Mouse (Mus musculus): Measurements from ENCODE around the gene Tead3. TPM values are rescaled to one million over a fixed set of nuclear protein-coding genes. Genes with fewer than 3 reads are reported as not detected.

The Tead3 gene
- polyA plus RNA-seq (2015; fragmentation: Nextera tagmentation; extraction: Ambion mirVana): 2.9 and 3.8 TPM in 2 replicates

DNA sequence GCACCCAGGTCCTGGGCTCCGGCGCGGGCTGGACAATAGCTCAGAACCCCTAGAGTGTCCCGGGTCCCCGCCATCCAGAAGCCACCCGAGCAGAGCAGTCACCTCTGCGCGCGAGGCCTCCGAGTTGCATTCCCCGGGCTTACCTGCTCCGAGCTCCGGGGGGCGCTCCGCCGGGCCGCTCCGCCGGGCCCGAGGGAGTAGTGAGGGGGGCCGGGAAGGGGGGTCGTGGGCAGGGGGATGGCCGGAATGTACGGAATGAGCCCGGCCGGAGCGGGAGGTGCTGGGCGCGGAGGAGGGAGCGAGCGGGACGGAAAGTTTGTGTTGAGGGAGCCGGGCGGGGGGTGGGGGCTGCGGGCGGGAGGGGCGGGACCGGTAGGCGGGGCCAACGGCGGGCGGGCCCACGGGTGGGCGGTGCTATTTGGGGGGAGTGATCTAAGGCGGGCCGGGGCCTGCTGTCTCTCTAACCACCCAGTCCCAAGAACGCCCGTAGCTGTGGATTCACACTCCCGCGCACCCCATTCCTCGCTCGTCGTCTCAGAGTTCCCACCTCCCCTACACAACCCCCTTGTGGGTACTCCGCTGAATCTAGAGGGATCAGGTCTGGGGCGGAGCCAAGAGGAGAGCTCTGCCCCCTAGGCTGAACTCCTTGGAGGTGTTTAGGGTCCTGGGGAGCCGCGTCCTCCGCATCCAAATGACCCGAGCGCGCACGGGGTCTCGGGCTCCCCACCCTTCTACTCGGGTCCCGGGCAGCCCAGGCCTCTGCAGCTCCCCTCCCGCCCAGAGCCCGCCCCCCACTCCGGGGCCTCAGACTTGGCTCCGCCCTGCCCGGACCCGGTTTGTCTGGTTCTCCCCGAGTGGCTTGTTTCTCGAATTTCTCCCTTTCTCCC is at the start of gene Tead3:
Gene Tead3 (minus strand): TSS at position 352 of the 887 bp plus-strand sequence.

GRCm38 (mm10) chr17:28365122-28365521 is 14.5 kb upstream of the Tead3 start, which contains the start of gene Tulp1:
Gene Tulp1 (minus strand): TSS chr17:28365222.

DNA sequence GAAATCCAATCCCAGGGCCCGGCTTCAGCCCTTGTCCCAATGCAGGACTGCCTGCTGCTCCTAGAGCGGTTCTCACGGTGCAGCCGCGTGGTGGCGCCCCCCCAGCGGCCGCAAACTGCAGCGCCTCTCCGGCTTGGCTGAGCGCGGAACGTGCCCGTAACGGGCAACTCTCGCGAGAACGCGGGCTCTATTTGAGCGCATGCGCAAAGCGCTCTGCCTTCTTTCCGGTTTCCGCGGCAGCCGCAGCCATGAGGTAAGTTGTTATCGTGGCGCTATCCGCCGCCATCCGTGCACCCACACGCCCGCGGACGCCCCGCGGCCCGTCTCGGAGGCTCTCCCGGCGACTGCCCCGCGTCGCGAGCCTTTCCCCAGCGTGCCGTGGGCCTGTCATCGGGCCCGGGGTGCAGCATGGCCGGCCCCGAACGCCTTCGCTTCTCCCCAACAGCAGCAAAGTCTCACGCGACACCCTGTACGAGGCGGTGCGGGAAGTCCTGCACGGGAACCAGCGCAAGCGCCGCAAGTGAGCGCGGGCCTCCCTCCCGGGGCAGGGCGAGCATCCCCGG is 22.2 kb downstream of the Tead3 start, which contains the start of gene Rpl10a:
Gene Rpl10a (plus strand): TSS at position 106 of the 563 bp plus-strand sequence.

GRCm38 (mm10) chr17:28313212-28313879 is 37.3 kb downstream of the Tead3 start, which contains the start of gene Fance:
Gene Fance (plus strand): TSS chr17:28313519.

Other genes with a start within 250 kb of the Tead3 start
- 0.29 and 0.30 TPM in 2 replicates for gene Scube3, start 208.7 kb downstream of the Tead3 start, polyA plus RNA-seq (2015; fragmentation: Nextera tagmentation; extraction: Ambion mirVana)
- 8.0 and 9.5 TPM in 2 replicates for gene Zfp523, start 173.7 kb downstream of the Tead3 start, polyA plus RNA-seq (2015; fragmentation: Nextera tagmentation; extraction: Ambion mirVana)
- 27.6 and 31.1 TPM in 2 replicates for gene Def6, start 143.0 kb downstream of the Tead3 start, polyA plus RNA-seq (2015; fragmentation: Nextera tagmentation; extraction: Ambion mirVana)
- 1.5 and 1.6 TPM in 2 replicates for gene Ppard, start 118.1 kb downstream of the Tead3 start, polyA plus RNA-seq (2015; fragmentation: Nextera tagmentation; extraction: Ambion mirVana)
- gene Fance, start 37.3 kb downstream of the Tead3 start, polyA plus RNA-seq (2015; fragmentation: Nextera tagmentation; extraction: Ambion mirVana): 17.0 and 17.4 TPM in 2 replicates
- 605 and 646 TPM in 2 replicates for gene Rpl10a, start 22.3 kb downstream of the Tead3 start, polyA plus RNA-seq (2015; fragmentation: Nextera tagmentation; extraction: Ambion mirVana)
- 1.8 and 2.1 TPM in 2 replicates for gene Tulp1, start 14.4 kb upstream of the Tead3 start, polyA plus RNA-seq (2015; fragmentation: Nextera tagmentation; extraction: Ambion mirVana)
- gene Fkbp5, start 166.7 kb upstream of the Tead3 start, polyA plus RNA-seq (2015; fragmentation: Nextera tagmentation; extraction: Ambion mirVana): 16.5 and 18.1 TPM in 2 replicates
- gene Armc12, start 180.0 kb upstream of the Tead3 start, polyA plus RNA-seq (2015; fragmentation: Nextera tagmentation; extraction: Ambion mirVana): not detected in 2 replicates
- gene Clpsl2, start 198.6 kb upstream of the Tead3 start, polyA plus RNA-seq (2015; fragmentation: Nextera tagmentation; extraction: Ambion mirVana): not detected in 2 replicates
- 92.0 and 280 TPM in 2 replicates for gene Clps, start 209.9 kb upstream of the Tead3 start, polyA plus RNA-seq (2015; fragmentation: Nextera tagmentation; extraction: Ambion mirVana)
- gene Lhfpl5, start 224.8 kb upstream of the Tead3 start, polyA plus RNA-seq (2015; fragmentation: Nextera tagmentation; extraction: Ambion mirVana): 0.11 and 0.13 TPM in 2 replicates

Data from spleen, postnatal 0 days (tissue).